8 mouse cellular contexts compared by ENCODE assay signal in genomic region chr7:141215880-141216733, GRCm38 (mm10). TPM values are rescaled to one million over a fixed set of nuclear protein-coding genes. Genes with fewer than 3 reads are reported as not detected.
DNase-seq lines count a peak whose midpoint lies in the region; ATAC-seq and TF ChIP-seq lines count a peak whose summit lies in the region.

No protein-coding gene starts in this region.

- WGBS in heart, embryonic 11.5 days (ENCODE audit: insufficient replicate concordance) = 2% methylated on average over 42 of the region's 42 CpGs
- 2% methylated on average over 42 of the region's 42 CpGs for WGBS in lung, adult 2 months

- H3K4me1 ChIP-seq in heart, embryonic 11.5 days (ENCODE audit: control insufficient read depth, insufficient read depth, low read length) = peaks cover 20% of the 10 kb centered on the region
- H3K4me1 ChIP-seq in lung, adult 2 months (ENCODE audit: control insufficient read depth, insufficient read depth, low read length) = 0 out of 2 replicates have a peak, but pooled peaks cover 7% of the 10 kb centered on the region

- TF ChIP-seq CTCF in lung, adult 2 months (IDR thresholded peaks at IDR 0.05; ENCODE audit: insufficient read depth, low read length) = no peak

- peak; percentile 68 for ATAC-seq in heart, embryonic 11.5 days (replicated peaks; ENCODE audit: insufficient number of reproducible peaks, low FRiP score, low TSS enrichment)
- ATAC-seq in erythroid progenitor cell, adult 5-6 weeks (replicated peaks; ENCODE audit: low FRiP score, poor library complexity, severe bottlenecking) = peak; percentile 15

- peak overlapping the region; percentile 76 for H3K4me3 ChIP-seq in heart, embryonic 11.5 days (ENCODE audit: low read depth, low read length)
- peak overlapping the region; percentile 81 for H3K4me3 ChIP-seq in lung, adult 2 months (replicated peaks; ENCODE audit: extremely low read depth, low read depth, low read length)

- no peaks in the 10 kb centered on the region for H3K27me3 ChIP-seq in heart, embryonic 11.5 days (ENCODE audit: control insufficient read depth, insufficient read depth, low read length)

- DNase-seq in heart, postnatal 36 days = no peak
- DNase-seq in R1 (ENCODE audit: low read depth, low spot score) = peak; percentile 81
- DNase-seq in kidney, adult 11 months = peak; percentile 98
- DNase-seq in lung, adult 2 months = peak; percentile 87
- peak; percentile 68 to 82 for DNase-seq in spleen, postnatal 4 days (ENCODE audit: low spot score in 2 of 2)
- DNase-seq in cerebellum, adult 11-12 months = no peak

- intact Hi-C loops in heart, postnatal 36 days (cut with DNase I) = no loop called here

- peak overlapping the region; percentile 80 for H3K9ac ChIP-seq in heart, embryonic 11.5 days (ENCODE audit: low read depth, low read length)

- peak overlapping the region; percentile 70 for H3K27ac ChIP-seq in heart, embryonic 11.5 days (ENCODE audit: low read depth, low read length)

- no peaks in the 10 kb centered on the region for H3K9me3 ChIP-seq in heart, embryonic 11.5 days (replicated peaks; ENCODE audit: control insufficient read depth, low read length)

- no peaks in the 10 kb centered on the region for H3K36me3 ChIP-seq in heart, embryonic 11.5 days (ENCODE audit: control insufficient read depth, insufficient read depth, low read length)

- H3K4me2 ChIP-seq in heart, embryonic 11.5 days = peak overlapping the region; percentile 95

- TF ChIP-seq POLR2A in lung, adult 2 months (IDR thresholded peaks at IDR 0.05; ENCODE audit: borderline replicate concordance, extremely low read depth, low read depth, low read length) = peak; percentile 72; the same call in 1 of the 2 replicates

RNA-seq across cellular contexts. Expression of gene Rassf7, which starts 0.4 kb away (rescaled TPM):
- 14.3 and 17.5 TPM in 2 replicates for polyA plus RNA-seq in heart, embryonic 11.5 days (2014; fragmentation: Nextera tagmentation; extraction: Ambion mirVana)
- 1 to 10 TPM in 1 of 2 experiments, under 1 TPM in 1; 0.79 to 1.7 TPM for total RNA-seq in heart, postnatal 36 days (2021)
- total RNA-seq in erythroid progenitor cell, adult 5-6 weeks (2015; ENCODE audit: low replicate concordance) = 33.1 and 33.9 TPM in 2 replicates
- 10.9 and 13.4 TPM in 2 replicates for total RNA-seq in erythroid progenitor cell, adult 5-6 weeks (2017; ENCODE audit: low replicate concordance)
- polyA plus RNA-seq in lung, adult 2 months (2012; rRNA removed) = 87.1 and 92.9 TPM in 2 replicates

RNA-seq across cellular contexts. Expression of gene Lmntd2, which starts 2.2 kb away (rescaled TPM):
- 0.46 and 0.99 TPM in 2 replicates for polyA plus RNA-seq in heart, embryonic 11.5 days (2014; fragmentation: Nextera tagmentation; extraction: Ambion mirVana)
- total RNA-seq in heart, postnatal 36 days (2021) = not detected
- 1.8 TPM in 1 of 2 replicates, not detected in the other for total RNA-seq in erythroid progenitor cell, adult 5-6 weeks (2015; ENCODE audit: low replicate concordance)
- 2.2 TPM in 1 of 2 replicates, not detected in the other for total RNA-seq in erythroid progenitor cell, adult 5-6 weeks (2017; ENCODE audit: low replicate concordance)
- 4.4 and 5.6 TPM in 2 replicates for polyA plus RNA-seq in lung, adult 2 months (2012; rRNA removed)

RNA-seq across cellular contexts. Expression of gene Phrf1, which starts 12.5 kb away (rescaled TPM):
- 50.2 and 51.1 TPM in 2 replicates for polyA plus RNA-seq in heart, embryonic 11.5 days (2014; fragmentation: Nextera tagmentation; extraction: Ambion mirVana)
- total RNA-seq in heart, postnatal 36 days (2021) = 10 to 100 TPM; 31.9 to 36.5 TPM
- 80.1 and 114 TPM in 2 replicates for total RNA-seq in erythroid progenitor cell, adult 5-6 weeks (2015; ENCODE audit: low replicate concordance)
- total RNA-seq in erythroid progenitor cell, adult 5-6 weeks (2017; ENCODE audit: low replicate concordance) = 63.5 and 90.0 TPM in 2 replicates
- polyA plus RNA-seq in lung, adult 2 months (2012; rRNA removed) = 18.9 and 22.5 TPM in 2 replicates

RNA-seq across cellular contexts. Expression of gene Lrrc56, which starts 22.1 kb away (rescaled TPM):
- 1.6 TPM in 2 replicates for polyA plus RNA-seq in heart, embryonic 11.5 days (2014; fragmentation: Nextera tagmentation; extraction: Ambion mirVana)
- 1 to 10 TPM; 2.8 to 4.0 TPM for total RNA-seq in heart, postnatal 36 days (2021)
- 8.3 and 8.8 TPM in 2 replicates for total RNA-seq in erythroid progenitor cell, adult 5-6 weeks (2015; ENCODE audit: low replicate concordance)
- 3.6 and 5.8 TPM in 2 replicates for total RNA-seq in erythroid progenitor cell, adult 5-6 weeks (2017; ENCODE audit: low replicate concordance)
- polyA plus RNA-seq in lung, adult 2 months (2012; rRNA removed) = 15.8 TPM in 2 replicates

RNA-seq across cellular contexts. Expression of gene Hras, which starts 22.3 kb away (rescaled TPM):
- polyA plus RNA-seq in heart, embryonic 11.5 days (2014; fragmentation: Nextera tagmentation; extraction: Ambion mirVana) = 73.1 and 80.9 TPM in 2 replicates
- total RNA-seq in heart, postnatal 36 days (2021) = 100 to 1,000 TPM in 1 of 2 experiments, 10 to 100 TPM in 1; 97.9 to 104 TPM
- total RNA-seq in erythroid progenitor cell, adult 5-6 weeks (2015; ENCODE audit: low replicate concordance) = 39.8 and 94.4 TPM in 2 replicates
- total RNA-seq in erythroid progenitor cell, adult 5-6 weeks (2017; ENCODE audit: low replicate concordance) = 40.5 and 47.2 TPM in 2 replicates
- polyA plus RNA-seq in lung, adult 2 months (2012; rRNA removed) = 77.3 and 91.5 TPM in 2 replicates

Comparison
In these comparisons a context has a peak if more than half of its experiments do, and no peak if none do; other contexts are left out.
1. DNase-seq: peak in R1 (single experiment), kidney, adult 11 months (single experiment), lung, adult 2 months (single experiment) and spleen, postnatal 4 days (2 of 2); none in heart, postnatal 36 days (0 of 2) and cerebellum, adult 11-12 months (single experiment).
2. RNA of gene Rassf7, which starts 0.4 kb away (total RNA-seq): 10.9 to 33.9 TPM in erythroid progenitor cell, adult 5-6 weeks; 0.79 to 1.7 TPM in heart, postnatal 36 days; every median in the first group is over 4 times any median in the second.